In the genomic region with DNA sequence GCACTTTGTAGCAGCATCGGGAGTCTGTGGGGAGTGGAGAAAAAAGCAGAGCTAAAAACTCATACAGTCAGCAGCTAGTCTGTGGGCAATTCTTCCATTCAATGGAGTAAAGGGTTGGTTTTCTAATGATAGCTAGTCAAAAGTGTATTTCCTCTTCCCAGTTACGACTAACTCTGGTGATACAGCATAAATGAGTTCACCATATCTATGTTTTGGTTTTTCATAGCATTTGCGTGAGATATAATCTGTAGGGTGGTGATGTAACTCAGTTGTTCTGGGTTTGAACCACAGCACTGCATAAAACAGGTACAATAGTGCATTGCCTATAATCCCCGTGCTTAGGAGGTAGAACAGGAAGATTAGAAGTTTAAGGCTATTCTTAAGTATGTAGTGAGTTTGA, we compare ENCODE assay signal across 24 mouse cellular contexts.
"Had no signal": no experiment of that assay in that cellular context is flagged by ENCODE, and none has a peak within 500 bp of the region (broad histone marks: within the 10 kb centered on the region; RNA-seq: fewer than 3 reads in every experiment).

No protein-coding gene starts in this region.

- H3K27me3 ChIP-seq: limb, embryonic 12.5 days; limb, embryonic 15.5 days; megakaryocyte, embryonic 14.5 days; midbrain, embryonic 13.5 days; neural tube, embryonic 13.5 days had no signal

- DNase-seq: kidney, adult 18-20 months; kidney, adult 9 months; kidney, postnatal 14 days; kidney, postnatal 4 days; left cerebral cortex, postnatal 4 days; liver, postnatal 0 days; lung, embryonic 14.5 days; lung, postnatal 14 days; lung, postnatal 4 days; retina, postnatal 1 day; right cerebral cortex, postnatal 25 days; thymus, adult 18-20 months; thymus, postnatal 14 days; thymus, postnatal 4 days had no signal

- H3K4me2 ChIP-seq: limb, embryonic 12.5 days; limb, embryonic 15.5 days; liver, embryonic 11.5 days; lung, embryonic 14.5 days; midbrain, embryonic 13.5 days; neural tube, embryonic 13.5 days had no signal

- ATAC-seq: liver, postnatal 0 days; midbrain, embryonic 13.5 days; midbrain, embryonic 16.5 days had no signal

- H3K9me3 ChIP-seq: limb, embryonic 12.5 days; limb, embryonic 15.5 days; megakaryocyte, embryonic 14.5 days; midbrain, embryonic 10.5 days; midbrain, embryonic 13.5 days; neural tube, embryonic 13.5 days had no signal

- H3K4me3 ChIP-seq: limb, embryonic 12.5 days; limb, embryonic 15.5 days; megakaryocyte, embryonic 14.5 days; midbrain, embryonic 10.5 days; midbrain, embryonic 13.5 days; myocyte; neural tube, embryonic 13.5 days had no signal

- H3K36me3 ChIP-seq: limb, embryonic 12.5 days; limb, embryonic 15.5 days; midbrain, embryonic 10.5 days; midbrain, embryonic 13.5 days; neural tube, embryonic 13.5 days had no signal

- H3K4me1 ChIP-seq: limb, embryonic 12.5 days; midbrain, embryonic 13.5 days had no signal

- H3K27ac ChIP-seq: limb, embryonic 12.5 days; limb, embryonic 15.5 days; liver, embryonic 14.5 days; midbrain, embryonic 10.5 days; midbrain, embryonic 13.5 days; neural tube, embryonic 13.5 days had no signal

- H3K9ac ChIP-seq: limb, embryonic 12.5 days; limb, embryonic 15.5 days; liver, embryonic 14.5 days; liver, postnatal 0 days; lung, embryonic 14.5 days; midbrain, embryonic 13.5 days; neural tube, embryonic 13.5 days had no signal
